Mouse (Mus musculus): ENCODE results near the gene Med25. TPM values are rescaled to one million over a fixed set of nuclear protein-coding genes. Genes with fewer than 3 reads are reported as not detected.

Med25 gene
- 54.2 and 62.5 TPM in 2 replicates for polyA plus RNA-seq (2015; fragmentation: Nextera tagmentation; extraction: Ambion mirVana)

DNA sequence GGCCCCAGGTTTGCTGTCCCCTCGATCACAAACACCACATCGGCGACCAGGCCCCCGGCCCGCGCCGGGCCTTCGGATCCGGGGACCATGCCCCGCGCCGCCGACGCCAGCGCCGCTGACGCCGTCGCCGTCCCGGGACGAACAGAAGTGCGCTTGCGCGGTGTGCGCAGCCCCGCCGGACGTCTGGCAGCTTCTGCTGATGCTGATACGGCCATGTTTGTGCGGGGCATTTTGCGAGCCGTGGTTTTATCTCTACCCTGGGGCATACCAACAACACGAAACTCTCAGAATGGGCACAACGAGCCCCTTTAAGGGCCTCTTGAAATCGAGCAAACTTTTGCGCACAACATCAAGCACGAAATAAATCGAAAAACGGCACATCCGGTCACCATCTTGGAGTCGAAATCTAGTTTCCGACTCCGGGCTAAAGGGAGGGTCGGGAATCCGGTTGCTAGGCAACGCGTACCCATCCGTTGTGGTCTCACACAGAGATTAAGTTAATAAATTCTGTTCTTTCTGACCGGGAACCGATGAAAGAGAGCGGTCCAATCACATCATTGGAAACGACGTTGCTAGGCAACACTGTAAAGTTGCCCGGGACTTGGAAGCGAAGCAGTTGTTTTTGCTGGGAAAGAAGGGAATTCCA is at the start of gene Med25:
Gene Med25 (minus strand): TSS at position 437 of the 646 bp plus-strand sequence.
- H3K4me3 ChIP-seq (ENCODE audit: low read depth, low read length) = peak within 1 kb of the TSS; percentile 84
- WGBS = under 1% methylated on average over 54 of the region's 56 CpGs
- H3K27me3 ChIP-seq (replicated peaks; ENCODE audit: insufficient read depth, low read length) = no peaks in the 10 kb centered on the region
- no peaks in the 10 kb centered on the region for H3K36me3 ChIP-seq (ENCODE audit: insufficient read depth, low read length)
- H3K4me2 ChIP-seq (replicated peaks; ENCODE audit: low read depth, low read length) = peak within 1 kb of the TSS; percentile 91
- DNase-seq (ENCODE audit: low spot score) (peak; percentile 98), ATAC-seq (peak; percentile 76)
- H3K4me1 ChIP-seq (ENCODE audit: insufficient read depth, low read depth, low read length) = peaks cover 12% of the 10 kb centered on the region; the same call in 1 of the 2 replicates
- peak within 1 kb of the TSS; percentile 85 for H3K9ac ChIP-seq (replicated peaks; ENCODE audit: low read depth)
- H3K27ac ChIP-seq (ENCODE audit: low read length) = peak within 1 kb of the TSS; percentile 97
- H3K9me3 ChIP-seq (ENCODE audit: low read length) = no peaks in the 10 kb centered on the region
- TF ChIP-seq CTCF (IDR thresholded peaks at IDR 0.05) = no peak
- peak; percentile 63; the same call in 1 of the 2 replicates for TF ChIP-seq EP300 (IDR thresholded peaks at IDR 0.05)

DNA sequence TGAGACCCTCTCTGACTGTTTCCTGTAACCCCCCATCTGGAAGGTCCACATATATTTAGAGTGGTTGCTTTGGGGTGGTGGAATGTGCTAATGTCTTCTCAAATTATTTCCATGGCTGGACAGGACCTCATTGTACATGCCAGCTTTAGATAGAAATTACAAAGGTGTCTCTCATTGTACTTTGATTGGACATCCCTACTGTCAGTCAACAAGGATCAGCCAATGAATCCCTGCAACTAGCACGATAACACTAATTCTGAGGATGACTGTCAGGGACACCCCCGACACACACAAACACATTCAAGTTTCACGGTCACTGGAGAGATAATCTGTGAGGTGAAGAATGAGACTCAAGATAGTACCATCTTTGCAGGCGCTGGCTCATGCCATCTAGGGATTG is 46.2 kb upstream of the Med25 start:
- no peak for TF ChIP-seq EP300 (IDR thresholded peaks at IDR 0.05)
- no peak for TF ChIP-seq CTCF (IDR thresholded peaks at IDR 0.05)
- Histone ChIP-seq H3K27ac (ENCODE audit: low read length) (no peak overlapping the region), H3K9me3 (ENCODE audit: low read length) (peaks cover 3% of the 10 kb centered on the region; the same call in 1 of the 2 replicates), H3K4me3 (ENCODE audit: low read depth, low read length) (no peak overlapping the region), H3K36me3 (ENCODE audit: insufficient read depth, low read length) (no peaks in the 10 kb centered on the region), H3K27me3 (replicated peaks; ENCODE audit: insufficient read depth, low read length) (no peaks in the 10 kb centered on the region), H3K9ac (replicated peaks; ENCODE audit: low read depth) (no peak overlapping the region), H3K4me1 (ENCODE audit: insufficient read depth, low read depth, low read length) (no peaks in the 10 kb centered on the region), H3K4me2 (replicated peaks; ENCODE audit: low read depth, low read length) (no peak overlapping the region)
- 82% methylated on average over 4 of the region's 4 CpGs for WGBS
- DNase-seq (ENCODE audit: low spot score) (no peak), ATAC-seq (no peak)

DNA sequence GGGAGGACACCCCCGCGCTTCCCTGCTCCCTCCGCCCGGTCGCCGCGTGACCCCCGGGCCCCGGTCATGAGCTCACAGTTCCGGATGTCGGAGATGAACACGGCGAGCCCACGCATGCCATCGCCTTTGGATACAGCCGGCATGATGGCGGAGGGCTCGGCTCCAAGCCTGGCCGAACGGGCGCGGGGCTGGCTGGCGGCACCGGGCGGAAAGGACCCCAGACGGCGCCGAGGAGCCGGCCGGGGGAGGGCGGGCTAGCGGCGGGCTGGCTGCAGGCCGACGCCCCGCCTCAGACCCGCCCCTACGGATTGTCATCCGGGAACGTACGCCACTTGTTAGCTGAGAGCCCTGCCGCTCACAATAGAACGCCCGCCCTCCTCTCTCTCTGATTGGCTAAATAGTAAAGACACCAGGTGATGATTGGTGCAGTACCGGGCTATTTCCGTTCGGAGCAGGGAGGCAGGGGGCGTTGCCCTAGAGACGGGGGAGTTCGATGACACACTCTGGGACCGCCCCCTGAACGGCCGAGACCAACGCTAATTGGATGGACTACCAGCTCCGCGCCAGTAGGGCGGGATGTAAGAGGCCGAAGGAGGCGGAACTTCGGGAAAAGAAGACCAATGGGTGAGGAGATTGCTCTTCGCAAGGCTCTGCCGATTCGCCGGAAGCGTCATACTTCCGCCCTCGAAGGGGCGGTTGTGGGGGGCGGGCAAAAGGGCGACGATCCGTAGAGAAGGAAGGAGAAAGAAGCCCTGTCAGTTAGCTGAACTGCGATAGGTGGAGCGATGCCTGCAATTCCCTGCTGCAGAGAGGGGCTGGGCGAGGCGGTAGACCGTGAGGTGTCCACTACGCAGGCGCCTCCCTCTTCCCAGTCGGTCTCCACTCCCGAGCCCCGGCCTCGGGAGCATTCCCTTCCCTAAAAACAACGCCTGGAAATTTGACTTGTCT is 37.0 kb upstream of the Med25 start, which contains the start of gene Ap2a1:
Gene Ap2a1 (minus strand): TSS at position 293 of the 948 bp plus-strand sequence.
- Histone ChIP-seq H3K4me2 (replicated peaks; ENCODE audit: low read depth, low read length) (peak within 1 kb of the TSS; percentile 65), H3K27ac (ENCODE audit: low read length) (peak within 1 kb of the TSS; percentile 93), H3K9ac (replicated peaks; ENCODE audit: low read depth) (peak within 1 kb of the TSS; percentile 79), H3K4me1 (ENCODE audit: insufficient read depth, low read depth, low read length) (peaks cover 9% of the 10 kb centered on the region), H3K9me3 (ENCODE audit: low read length) (no peaks in the 10 kb centered on the region), H3K27me3 (replicated peaks; ENCODE audit: insufficient read depth, low read length) (no peaks in the 10 kb centered on the region), H3K4me3 (ENCODE audit: low read depth, low read length) (peak within 1 kb of the TSS; percentile 83), H3K36me3 (ENCODE audit: insufficient read depth, low read length) (no peaks in the 10 kb centered on the region)
- WGBS = 1% methylated on average over 71 of the region's 84 CpGs
- DNase-seq (ENCODE audit: low spot score) (peak; percentile 100), ATAC-seq (peak; percentile 98)
- TF ChIP-seq EP300 (IDR thresholded peaks at IDR 0.05) = peak; percentile 58; the same call in 1 of the 2 replicates
- peak; percentile 39 for TF ChIP-seq CTCF (IDR thresholded peaks at IDR 0.05)

DNA sequence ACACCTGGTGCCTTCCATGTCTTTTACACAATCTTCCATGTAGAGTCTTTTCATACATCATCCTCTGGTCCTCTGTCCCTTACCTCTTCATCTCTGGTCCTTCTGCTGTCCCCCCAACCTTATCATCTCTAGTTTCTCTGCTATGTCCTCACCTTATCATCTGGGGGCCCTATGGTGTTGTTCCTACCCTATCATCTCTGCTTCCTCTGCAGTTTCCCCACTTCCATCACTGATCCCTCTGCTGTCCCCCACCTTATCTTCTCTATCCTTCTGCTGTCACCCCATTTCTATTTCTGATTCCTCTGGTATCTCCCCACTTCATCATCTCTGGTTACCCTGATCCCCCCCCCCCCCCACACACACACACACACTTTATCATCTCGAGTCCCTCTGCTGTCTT is 36.1 kb upstream of the Med25 start:
- Histone ChIP-seq H3K9ac (replicated peaks; ENCODE audit: low read depth) (peak overlapping the region; percentile 79), H3K9me3 (ENCODE audit: low read length) (no peaks in the 10 kb centered on the region), H3K4me3 (ENCODE audit: low read depth, low read length) (peak overlapping the region; percentile 83), H3K4me1 (ENCODE audit: insufficient read depth, low read depth, low read length) (peaks cover 9% of the 10 kb centered on the region), H3K27me3 (replicated peaks; ENCODE audit: insufficient read depth, low read length) (no peaks in the 10 kb centered on the region), H3K36me3 (ENCODE audit: insufficient read depth, low read length) (no peaks in the 10 kb centered on the region), H3K4me2 (replicated peaks; ENCODE audit: low read depth, low read length) (peak overlapping the region; percentile 54), H3K27ac (ENCODE audit: low read length) (no peak overlapping the region)
- TF ChIP-seq EP300 (IDR thresholded peaks at IDR 0.05) = no peak
- no peak for TF ChIP-seq CTCF (IDR thresholded peaks at IDR 0.05)
- DNase-seq (ENCODE audit: low spot score) (no peak), ATAC-seq (no peak)
- WGBS = 0% methylated on average over 1 of the region's 1 CpGs

DNA sequence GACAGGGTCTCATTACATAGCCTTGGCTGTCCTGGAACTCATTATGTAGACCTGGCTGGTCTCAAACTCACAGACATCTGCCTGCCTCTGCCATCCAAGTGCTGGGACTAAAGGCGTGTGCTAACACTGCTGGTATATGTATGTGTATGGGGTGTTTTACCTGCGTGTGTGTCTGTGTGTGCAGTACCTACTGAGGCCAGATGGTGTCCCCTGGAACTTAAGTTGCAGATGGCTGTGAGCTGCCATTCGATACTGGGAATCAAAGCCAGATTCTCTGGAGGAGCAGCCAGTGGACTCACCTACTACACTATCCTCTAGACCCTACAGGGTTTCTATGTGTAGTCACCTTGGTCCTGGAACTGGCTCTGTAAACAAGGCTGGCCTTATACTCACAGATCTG is 33.0 kb upstream of the Med25 start:
- no peaks in the 10 kb centered on the region for H3K36me3 ChIP-seq (ENCODE audit: insufficient read depth, low read length)
- no peak overlapping the region for H3K4me3 ChIP-seq (ENCODE audit: low read depth, low read length)
- DNase-seq (ENCODE audit: low spot score) (peak; percentile 46), ATAC-seq (no peak)
- H3K9ac ChIP-seq (replicated peaks; ENCODE audit: low read depth) = no peak overlapping the region
- peaks cover 9% of the 10 kb centered on the region for H3K4me1 ChIP-seq (ENCODE audit: insufficient read depth, low read depth, low read length)
- H3K9me3 ChIP-seq (ENCODE audit: low read length) = no peaks in the 10 kb centered on the region
- H3K4me2 ChIP-seq (replicated peaks; ENCODE audit: low read depth, low read length) = no peak overlapping the region
- TF ChIP-seq CTCF (IDR thresholded peaks at IDR 0.05) = peak; percentile 76
- TF ChIP-seq EP300 (IDR thresholded peaks at IDR 0.05) = no peak
- H3K27ac ChIP-seq (ENCODE audit: low read length) = no peak overlapping the region
- no peaks in the 10 kb centered on the region for H3K27me3 ChIP-seq (replicated peaks; ENCODE audit: insufficient read depth, low read length)
- WGBS = 68% methylated on average over 3 of the region's 3 CpGs

DNA sequence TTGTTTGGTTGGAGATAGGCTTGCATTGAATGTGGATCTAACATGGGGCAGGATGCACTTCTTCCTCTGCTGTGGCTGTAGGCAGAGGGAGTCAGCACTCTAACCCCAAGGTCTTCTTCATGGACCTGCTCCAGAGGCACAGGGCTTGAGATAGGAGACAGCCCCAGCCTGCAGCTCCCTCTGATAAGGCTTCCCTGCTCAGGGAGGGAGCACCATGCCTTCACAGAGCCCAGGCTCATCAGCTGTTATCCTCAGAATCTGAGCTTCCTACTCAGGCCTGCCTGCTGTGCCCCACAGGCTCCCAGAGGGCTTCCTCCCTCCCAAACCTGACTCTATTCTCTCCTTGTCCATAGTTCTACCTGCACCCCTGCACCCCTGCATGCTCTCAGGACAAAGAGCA is 30.0 kb upstream of the Med25 start:
- no peaks in the 10 kb centered on the region for H3K36me3 ChIP-seq (ENCODE audit: insufficient read depth, low read length)

More for the DNA sequence above, 30.0 kb upstream of the Med25 start:
- Histone ChIP-seq H3K9me3 (ENCODE audit: low read length) (no peaks in the 10 kb centered on the region), H3K9ac (replicated peaks; ENCODE audit: low read depth) (no peak overlapping the region), H3K4me1 (ENCODE audit: insufficient read depth, low read depth, low read length) (0 out of 2 replicates have a peak, but pooled peaks cover under 1% of the 10 kb centered on the region), H3K27ac (ENCODE audit: low read length) (no peak overlapping the region), H3K4me2 (replicated peaks; ENCODE audit: low read depth, low read length) (no peak overlapping the region), H3K4me3 (ENCODE audit: low read depth, low read length) (no peak overlapping the region), H3K27me3 (replicated peaks; ENCODE audit: insufficient read depth, low read length) (no peaks in the 10 kb centered on the region)
- TF ChIP-seq CTCF (IDR thresholded peaks at IDR 0.05) (no peak), EP300 (IDR thresholded peaks at IDR 0.05) (no peak)
- DNase-seq (ENCODE audit: low spot score) = no peak
- no peak for ATAC-seq

Measured in lung, postnatal 0 days (tissue).